Mouse (Mus musculus): Measurements from ENCODE around the gene Ptprk. TPM values are rescaled to one million over a fixed set of nuclear protein-coding genes. Genes with fewer than 3 reads are reported as not detected.

The Ptprk gene
- polyA plus RNA-seq, 1 experiment, result 0.16 TPM

DNA sequence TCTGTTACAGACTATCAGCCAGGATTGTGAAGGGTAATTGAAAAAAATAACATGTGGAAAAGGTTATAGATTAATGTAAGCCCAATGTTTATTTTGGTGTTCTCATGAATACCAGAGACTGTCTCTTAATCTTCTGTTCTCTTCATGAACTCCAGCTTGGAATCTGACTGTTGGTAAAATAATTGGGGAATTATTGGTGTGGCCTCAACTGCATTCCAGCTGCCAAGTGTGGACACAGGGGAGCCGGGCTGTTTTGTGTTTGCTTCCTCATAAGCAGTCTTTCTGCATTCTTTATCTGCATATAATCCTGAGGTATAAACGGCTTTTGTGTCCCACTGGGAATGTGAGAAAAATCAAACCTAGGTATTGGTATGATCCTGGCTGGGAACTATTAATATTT lies 29.3 kb downstream of the Ptprk start:
- Histone ChIP-seq H3K4me1 (no peaks in the 10 kb centered on the region), H3K9me3 (peaks cover 4% of the 10 kb centered on the region; the same call in 1 of the 2 replicates), H3K36me3 (replicated peaks; ENCODE audit: low read length) (no peaks in the 10 kb centered on the region), H3K4me3 (replicated peaks) (no peak overlapping the region), H3K27me3 (replicated peaks) (no peaks in the 10 kb centered on the region)
- TF ChIP-seq GATA1 (IDR thresholded peaks at IDR 0.05; ENCODE audit: borderline replicate concordance, low read length), result no peak
- no peak for TF ChIP-seq FLI1 (IDR thresholded peaks at IDR 0.05; ENCODE audit: low read length)

DNA sequence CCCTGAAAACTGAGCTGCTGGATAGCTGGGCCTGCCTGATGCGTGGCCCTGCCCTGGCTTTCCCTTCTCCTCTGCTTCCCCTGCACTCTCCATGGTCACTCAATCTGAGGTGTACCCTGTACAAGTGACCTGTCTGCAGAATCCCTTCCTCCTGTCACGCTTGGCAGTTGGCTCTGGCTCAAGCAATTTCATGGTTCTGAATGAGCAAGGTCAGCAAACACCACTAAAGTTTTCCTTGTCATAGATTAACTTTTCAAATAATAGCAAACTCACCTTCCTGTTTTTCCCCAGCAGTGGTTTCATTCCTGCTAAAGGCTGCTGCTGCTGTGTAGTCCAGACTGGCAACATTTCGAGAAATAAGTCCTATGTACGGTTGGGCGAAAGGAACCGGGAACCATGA lies 30.6 kb downstream of the Ptprk start:
- Histone ChIP-seq H3K9me3 (peaks cover 9% of the 10 kb centered on the region; the same call in 1 of the 2 replicates), H3K27me3 (replicated peaks) (no peaks in the 10 kb centered on the region)

DNA sequence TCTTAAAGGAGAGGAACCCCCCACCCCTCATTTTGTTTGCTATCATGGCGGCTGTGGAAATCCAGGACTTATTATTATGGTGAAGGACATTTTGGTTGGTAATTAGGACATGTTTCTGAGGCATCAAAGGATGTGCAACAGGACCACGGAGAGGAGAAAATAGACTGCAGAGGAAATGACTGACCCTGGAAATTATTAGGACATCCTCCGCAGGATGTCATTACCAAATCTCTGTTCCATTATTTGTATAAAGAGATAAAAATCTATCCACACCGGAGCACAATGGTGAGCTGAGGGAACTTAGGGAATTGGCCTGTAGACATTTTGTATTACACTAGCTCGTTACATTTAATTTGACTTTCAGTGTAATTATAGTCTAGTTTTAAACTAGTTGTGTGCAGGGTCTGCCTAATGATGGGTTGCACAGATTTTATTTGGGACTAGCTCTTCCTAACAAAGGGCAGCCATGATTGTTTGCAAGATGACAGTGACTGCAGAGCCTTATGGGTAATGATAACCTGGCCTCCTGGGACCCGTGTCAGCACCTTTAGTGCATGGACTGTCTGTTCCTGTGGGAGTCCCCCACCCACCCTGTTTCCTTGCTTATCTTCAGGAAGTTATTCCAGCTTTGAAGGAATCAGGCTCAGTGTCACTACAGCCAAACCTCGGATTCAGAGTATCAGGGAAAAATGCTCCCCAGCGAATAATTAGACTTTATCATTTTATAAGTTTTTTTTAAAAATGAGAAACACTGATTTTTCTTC lies 38.4 kb downstream of the Ptprk start:
- TF ChIP-seq GATA1 (IDR thresholded peaks at IDR 0.05; ENCODE audit: borderline replicate concordance, low read length), result no peak
- no peak for TF ChIP-seq FLI1 (IDR thresholded peaks at IDR 0.05; ENCODE audit: low read length)
- no peaks in the 10 kb centered on the region for H3K27me3 ChIP-seq (replicated peaks)
- H3K4me1 ChIP-seq, result no peaks in the 10 kb centered on the region
- H3K9me3 ChIP-seq, result peaks cover 16% of the 10 kb centered on the region; the same call in 1 of the 2 replicates
- H3K4me3 ChIP-seq (replicated peaks), result no peak overlapping the region
- H3K36me3 ChIP-seq (replicated peaks; ENCODE audit: low read length), result no peaks in the 10 kb centered on the region

More for the DNA sequence above, 30.6 kb downstream of the Ptprk start:
- H3K36me3 ChIP-seq (replicated peaks; ENCODE audit: low read length), result no peaks in the 10 kb centered on the region
- H3K4me1 ChIP-seq, result no peaks in the 10 kb centered on the region
- no peak overlapping the region for H3K4me3 ChIP-seq (replicated peaks)
- TF ChIP-seq FLI1 (IDR thresholded peaks at IDR 0.05; ENCODE audit: low read length), result no peak
- TF ChIP-seq GATA1 (IDR thresholded peaks at IDR 0.05; ENCODE audit: borderline replicate concordance, low read length), result no peak

DNA sequence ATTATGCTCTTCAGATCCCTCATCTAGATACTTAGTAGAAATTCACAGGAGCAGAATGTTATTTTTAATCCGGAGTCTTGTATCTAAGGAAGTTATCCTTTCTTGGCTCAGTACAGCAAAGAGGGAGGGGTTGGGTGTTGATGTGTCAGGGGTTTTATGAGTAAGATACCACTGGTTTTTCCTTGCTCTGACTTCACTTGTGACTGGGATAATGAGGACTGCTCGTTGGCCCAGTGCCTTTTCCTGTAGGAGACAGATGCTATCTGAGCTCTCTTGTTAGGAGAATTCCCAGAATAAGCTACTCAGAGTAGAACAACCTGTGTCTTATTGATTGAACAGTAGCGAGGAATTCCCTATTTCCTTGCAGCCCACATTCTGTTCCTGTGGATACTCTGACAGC lies 39.3 kb downstream of the Ptprk start:
- Histone ChIP-seq H3K4me1 (no peaks in the 10 kb centered on the region), H3K9me3 (peaks cover 15% of the 10 kb centered on the region; the same call in 1 of the 2 replicates), H3K27me3 (replicated peaks) (no peaks in the 10 kb centered on the region), H3K36me3 (replicated peaks; ENCODE audit: low read length) (no peaks in the 10 kb centered on the region), H3K4me3 (replicated peaks) (no peak overlapping the region)
- TF ChIP-seq GATA1 (IDR thresholded peaks at IDR 0.05; ENCODE audit: borderline replicate concordance, low read length), result no peak
- TF ChIP-seq FLI1 (IDR thresholded peaks at IDR 0.05; ENCODE audit: low read length), result no peak

DNA sequence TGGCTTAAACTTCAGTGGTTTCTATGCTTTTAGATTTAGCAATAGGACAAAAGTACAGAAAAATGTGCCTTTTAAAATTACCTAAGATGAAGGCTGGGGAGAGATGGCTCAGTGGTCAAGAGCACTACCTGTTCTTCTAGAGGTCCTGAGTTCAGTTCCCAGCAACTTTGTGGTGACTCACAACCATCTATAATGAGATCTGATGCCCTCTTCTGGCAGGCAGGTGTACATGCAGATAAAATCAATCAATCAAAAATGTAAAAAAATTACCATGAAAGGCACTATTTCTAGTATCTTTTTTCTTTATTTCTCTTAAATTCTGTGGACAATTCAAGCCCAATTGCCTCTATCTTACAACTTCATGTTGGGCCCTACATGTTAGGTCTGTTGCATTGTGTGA lies 42.4 kb downstream of the Ptprk start:
- Histone ChIP-seq H3K4me1 (no peaks in the 10 kb centered on the region), H3K4me3 (replicated peaks) (no peak overlapping the region), H3K27me3 (replicated peaks) (no peaks in the 10 kb centered on the region), H3K9me3 (peaks cover 13% of the 10 kb centered on the region; the same call in 1 of the 2 replicates), H3K36me3 (replicated peaks; ENCODE audit: low read length) (no peaks in the 10 kb centered on the region)
- TF ChIP-seq FLI1 (IDR thresholded peaks at IDR 0.05; ENCODE audit: low read length) (no peak), GATA1 (IDR thresholded peaks at IDR 0.05; ENCODE audit: borderline replicate concordance, low read length) (no peak)

DNA sequence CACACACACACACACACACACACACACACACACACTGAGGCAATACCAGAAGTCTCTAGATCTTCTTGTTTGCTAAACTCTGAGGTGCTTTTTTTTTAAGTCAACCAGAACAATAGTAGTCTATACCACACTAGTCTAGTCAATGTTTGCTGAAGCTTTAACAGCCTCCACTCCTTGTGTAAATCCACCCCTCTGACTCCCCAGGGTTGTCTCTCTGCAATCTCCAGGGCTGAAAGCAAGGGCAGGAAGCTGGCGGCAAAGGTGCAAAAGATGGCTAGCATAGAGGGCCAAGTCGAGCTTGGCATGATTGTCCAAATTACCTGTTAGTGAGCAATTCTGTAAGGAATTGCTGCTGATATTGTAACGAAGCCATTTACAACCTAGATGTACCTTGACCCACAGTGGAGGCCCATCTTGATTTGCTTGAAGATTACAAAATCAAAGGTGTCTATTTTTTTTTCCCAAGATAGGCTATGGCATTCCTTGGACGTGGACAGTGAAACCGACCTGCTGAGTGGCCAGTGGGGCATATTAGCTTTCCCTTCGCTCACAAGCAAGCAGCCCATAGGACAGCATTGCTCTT lies 44.3 kb downstream of the Ptprk start:
- no peaks in the 10 kb centered on the region for H3K36me3 ChIP-seq (replicated peaks; ENCODE audit: low read length)
- TF ChIP-seq GATA1 (IDR thresholded peaks at IDR 0.05; ENCODE audit: borderline replicate concordance, low read length), result no peak
- no peak for TF ChIP-seq FLI1 (IDR thresholded peaks at IDR 0.05; ENCODE audit: low read length)
- H3K27me3 ChIP-seq (replicated peaks), result no peaks in the 10 kb centered on the region
- H3K9me3 ChIP-seq, result peaks cover 13% of the 10 kb centered on the region; the same call in 1 of the 2 replicates
- H3K4me3 ChIP-seq (replicated peaks), result no peak overlapping the region
- H3K4me1 ChIP-seq, result no peaks in the 10 kb centered on the region

DNA sequence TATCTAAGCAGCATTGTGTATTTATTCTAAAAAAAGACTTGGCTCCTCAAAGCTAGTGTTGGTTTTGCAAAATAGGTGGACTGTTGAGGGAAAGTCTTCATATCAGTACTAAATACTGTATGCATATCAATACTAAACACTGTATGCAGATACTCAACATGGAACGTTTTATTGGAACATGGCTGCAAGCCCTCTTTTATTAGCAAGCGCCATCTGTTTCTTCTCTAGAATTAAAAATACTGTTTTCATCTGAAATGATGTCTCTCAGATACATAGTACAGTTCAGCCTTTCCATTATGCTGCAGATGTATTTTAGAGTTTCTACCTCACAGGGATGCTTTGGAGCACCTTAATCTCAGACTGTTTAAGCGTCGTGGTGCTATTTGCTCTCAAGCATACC lies 49.3 kb downstream of the Ptprk start:
- no peaks in the 10 kb centered on the region for H3K36me3 ChIP-seq (replicated peaks; ENCODE audit: low read length)
- no peak for TF ChIP-seq FLI1 (IDR thresholded peaks at IDR 0.05; ENCODE audit: low read length)
- no peak for TF ChIP-seq GATA1 (IDR thresholded peaks at IDR 0.05; ENCODE audit: borderline replicate concordance, low read length)

DNA sequence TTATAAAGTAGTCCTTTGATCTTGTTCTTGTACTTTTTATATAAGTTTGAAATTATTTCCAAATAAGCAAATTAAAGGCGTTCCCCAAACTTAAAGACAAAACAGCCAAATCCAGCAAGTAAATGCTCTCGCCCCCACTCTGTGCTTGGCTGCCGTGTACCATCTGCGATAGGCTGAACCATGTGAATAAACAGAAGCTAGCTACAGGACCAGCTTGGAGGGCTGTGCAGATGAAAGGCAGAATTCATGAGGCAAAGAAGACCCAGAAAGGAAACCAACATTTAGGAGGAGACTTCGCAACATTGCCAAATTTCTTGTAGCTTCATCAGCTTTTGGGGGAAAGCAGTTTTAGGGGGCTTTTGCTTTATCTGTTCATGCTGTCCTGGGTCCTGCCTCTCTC lies 53.4 kb downstream of the Ptprk start:
- no peaks in the 10 kb centered on the region for H3K27me3 ChIP-seq (replicated peaks)
- H3K36me3 ChIP-seq (replicated peaks; ENCODE audit: low read length), result no peaks in the 10 kb centered on the region
- no peaks in the 10 kb centered on the region for H3K4me1 ChIP-seq
- H3K9me3 ChIP-seq, result peaks cover 4% of the 10 kb centered on the region; the same call in 1 of the 2 replicates
- TF ChIP-seq GATA1 (IDR thresholded peaks at IDR 0.05; ENCODE audit: borderline replicate concordance, low read length) (no peak), FLI1 (IDR thresholded peaks at IDR 0.05; ENCODE audit: low read length) (no peak)
- H3K4me3 ChIP-seq (replicated peaks), result no peak overlapping the region

More for the DNA sequence above, 49.3 kb downstream of the Ptprk start:
- 0 out of 2 replicates have a peak, but pooled peaks cover 3% of the 10 kb centered on the region for H3K9me3 ChIP-seq
- no peak overlapping the region for H3K4me3 ChIP-seq (replicated peaks)
- no peaks in the 10 kb centered on the region for H3K4me1 ChIP-seq
- H3K27me3 ChIP-seq (replicated peaks), result no peaks in the 10 kb centered on the region

DNA sequence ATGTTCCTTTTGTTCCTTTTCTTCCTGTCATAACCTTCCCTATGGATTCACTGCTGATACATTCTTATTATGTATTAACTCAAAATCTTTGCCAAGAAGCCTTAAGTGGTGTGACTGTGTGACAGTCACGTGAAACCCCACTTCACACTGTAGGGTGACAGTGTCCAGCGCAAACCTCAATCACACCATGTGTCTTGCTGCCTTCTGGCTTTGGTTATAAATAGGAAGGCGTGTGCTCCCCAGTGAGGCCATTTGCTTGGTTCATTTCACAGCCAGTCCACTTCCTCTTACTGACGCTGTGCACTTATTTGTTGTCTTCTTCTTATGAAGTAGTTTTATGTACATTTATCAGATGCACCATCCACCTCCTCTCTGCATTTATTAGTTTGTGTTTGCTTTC lies 53.8 kb downstream of the Ptprk start:
- no peaks in the 10 kb centered on the region for H3K36me3 ChIP-seq (replicated peaks; ENCODE audit: low read length)
- no peaks in the 10 kb centered on the region for H3K27me3 ChIP-seq (replicated peaks)
- H3K4me1 ChIP-seq, result no peaks in the 10 kb centered on the region
- H3K9me3 ChIP-seq, result peaks cover 4% of the 10 kb centered on the region; the same call in 1 of the 2 replicates
- TF ChIP-seq GATA1 (IDR thresholded peaks at IDR 0.05; ENCODE audit: borderline replicate concordance, low read length) (no peak), FLI1 (IDR thresholded peaks at IDR 0.05; ENCODE audit: low read length) (no peak)
- no peak overlapping the region for H3K4me3 ChIP-seq (replicated peaks)

DNA sequence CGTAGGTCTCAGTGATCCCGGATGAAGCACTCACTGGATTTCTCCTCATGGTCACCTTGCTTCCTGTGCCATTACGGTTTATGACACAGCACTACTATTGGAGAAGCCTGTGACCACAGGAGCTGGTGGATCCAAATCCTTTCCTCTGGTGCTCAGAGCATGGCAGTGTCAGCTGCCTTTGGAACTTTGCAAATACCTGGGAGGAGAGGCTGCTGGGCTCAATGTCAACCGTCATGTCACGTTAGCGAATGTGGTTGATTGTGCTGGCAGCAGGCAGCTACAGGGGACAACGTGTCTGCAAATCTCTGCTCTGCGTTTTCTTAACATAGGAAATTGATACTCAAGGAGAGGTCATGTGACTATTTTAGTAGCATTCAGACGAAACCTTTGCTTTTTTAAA lies 55.8 kb downstream of the Ptprk start:
- Histone ChIP-seq H3K36me3 (replicated peaks; ENCODE audit: low read length) (no peaks in the 10 kb centered on the region), H3K27me3 (replicated peaks) (no peaks in the 10 kb centered on the region), H3K4me3 (replicated peaks) (no peak overlapping the region), H3K9me3 (peaks cover 4% of the 10 kb centered on the region; the same call in 1 of the 2 replicates), H3K4me1 (no peaks in the 10 kb centered on the region)
- TF ChIP-seq FLI1 (IDR thresholded peaks at IDR 0.05; ENCODE audit: low read length) (no peak), GATA1 (IDR thresholded peaks at IDR 0.05; ENCODE audit: borderline replicate concordance, low read length) (no peak)

Data from megakaryocyte, embryonic 14.5 days (primary cell).